Mouse (Mus musculus): Measurements from ENCODE around the gene Zbtb21. TPM values are rescaled to one million over a fixed set of nuclear protein-coding genes. Genes with fewer than 3 reads are reported as not detected.

Zbtb21 gene
- total RNA-seq, 1 experiment = 29.6 TPM

GRCm38 (mm10) chr16:97935815-97936214, 26.6 kb downstream of the Zbtb21 start:
- Histone ChIP-seq H3K36me3 (ENCODE audit: control insufficient read depth, insufficient read depth, low read length, poor library complexity, severe bottlenecking) (no peaks in the 10 kb centered on the region), H3K27ac (ENCODE audit: insufficient read depth, low read depth, low read length, poor library complexity, severe bottlenecking) (no peak overlapping the region), H3K4me1 (ENCODE audit: control insufficient read depth in 2 of 2, insufficient read depth in 2 of 2, low read length in 2 of 2, poor library complexity in 1 of 2) (peaks cover 1 to 2% of the 10 kb centered on the region in 2 experiments; a peak in 1 of 4 replicates), H3K9ac (ENCODE audit: insufficient read depth, low read depth, low read length, poor library complexity, severe bottlenecking) (no peak overlapping the region), H3K4me3 (ENCODE audit: insufficient read depth in 1 of 2, low read depth in 1 of 2, low read length in 2 of 2, poor library complexity in 1 of 2, severe bottlenecking in 1 of 2) (no peak overlapping the region), H3K9me3 (ENCODE audit: control insufficient read depth, insufficient read depth, low read depth, low read length) (no peaks in the 10 kb centered on the region)
- in situ Hi-C loops (cut with MboI; ENCODE audit: low sequenced_read_pairs in 2 of 2, unreplicated experiment in 2 of 2) = no loop called here
- TF ChIP-seq MAFK (IDR thresholded peaks at IDR 0.05; ENCODE audit: insufficient read depth, low read depth, low read length) = no peak
- no peak for TF ChIP-seq ZC3H11A (IDR thresholded peaks at IDR 0.05; ENCODE audit: borderline replicate concordance, low read depth, low read length)
- DNase-seq (ENCODE audit: low read depth, low spot score) = no peak

- Histone ChIP-seq H3K27ac (ENCODE audit: insufficient read depth, low read depth, low read length, poor library complexity, severe bottlenecking) (no peak overlapping the region), H3K9ac (ENCODE audit: insufficient read depth, low read depth, low read length, poor library complexity, severe bottlenecking) (no peak overlapping the region), H3K4me3 (ENCODE audit: insufficient read depth in 1 of 2, low read depth in 1 of 2, low read length in 2 of 2, poor library complexity in 1 of 2, severe bottlenecking in 1 of 2) (no peak overlapping the region), H3K4me1 (ENCODE audit: control insufficient read depth in 2 of 2, insufficient read depth in 2 of 2, low read length in 2 of 2, poor library complexity in 1 of 2) (no peaks in the 10 kb centered on the region), H3K36me3 (ENCODE audit: control insufficient read depth, insufficient read depth, low read length, poor library complexity, severe bottlenecking) (no peaks in the 10 kb centered on the region), H3K9me3 (ENCODE audit: control insufficient read depth, insufficient read depth, low read depth, low read length) (no peaks in the 10 kb centered on the region)
- TF ChIP-seq MAFK (IDR thresholded peaks at IDR 0.05; ENCODE audit: insufficient read depth, low read depth, low read length) (no peak), CHD2 (IDR thresholded peaks at IDR 0.05; ENCODE audit: low read depth, low read length) (no peak), HCFC1 (IDR thresholded peaks at IDR 0.05; ENCODE audit: borderline replicate concordance, insufficient read depth, low read length) (no peak), ZC3H11A (IDR thresholded peaks at IDR 0.05; ENCODE audit: borderline replicate concordance, low read depth, low read length) (no peak), ZNF384 (IDR thresholded peaks at IDR 0.05; ENCODE audit: low read depth, low read length) (no peak)
- DNase-seq (ENCODE audit: low read depth, low spot score) = no peak
- in situ Hi-C loops (cut with MboI; ENCODE audit: low sequenced_read_pairs in 2 of 2, unreplicated experiment in 2 of 2) = no loop called here
These were observed 32.2 kb downstream of the Zbtb21 start for GRCm38 (mm10) chr16:97930231-97930630.

GRCm38 (mm10) chr16:97929520-97929919, 32.9 kb downstream of the Zbtb21 start:
- TF ChIP-seq ZNF384 (IDR thresholded peaks at IDR 0.05; ENCODE audit: low read depth, low read length) (no peak), MAFK (IDR thresholded peaks at IDR 0.05; ENCODE audit: insufficient read depth, low read depth, low read length) (no peak), ZC3H11A (IDR thresholded peaks at IDR 0.05; ENCODE audit: borderline replicate concordance, low read depth, low read length) (no peak), HCFC1 (IDR thresholded peaks at IDR 0.05; ENCODE audit: borderline replicate concordance, insufficient read depth, low read length) (no peak), CHD2 (IDR thresholded peaks at IDR 0.05; ENCODE audit: low read depth, low read length) (no peak)
- H3K4me3 ChIP-seq (ENCODE audit: insufficient read depth in 1 of 2, low read depth in 1 of 2, low read length in 2 of 2, poor library complexity in 1 of 2, severe bottlenecking in 1 of 2) = no peak overlapping the region
- in situ Hi-C loops (cut with MboI; ENCODE audit: low sequenced_read_pairs in 2 of 2, unreplicated experiment in 2 of 2) = no loop called here
- H3K4me1 ChIP-seq (ENCODE audit: control insufficient read depth in 2 of 2, insufficient read depth in 2 of 2, low read length in 2 of 2, poor library complexity in 1 of 2) = no peaks in the 10 kb centered on the region
- DNase-seq (ENCODE audit: low read depth, low spot score) = no peak
- no peak overlapping the region for H3K27ac ChIP-seq (ENCODE audit: insufficient read depth, low read depth, low read length, poor library complexity, severe bottlenecking)
- no peaks in the 10 kb centered on the region for H3K36me3 ChIP-seq (ENCODE audit: control insufficient read depth, insufficient read depth, low read length, poor library complexity, severe bottlenecking)
- H3K9ac ChIP-seq (ENCODE audit: insufficient read depth, low read depth, low read length, poor library complexity, severe bottlenecking) = no peak overlapping the region
- H3K9me3 ChIP-seq (ENCODE audit: control insufficient read depth, insufficient read depth, low read depth, low read length) = no peaks in the 10 kb centered on the region

- no peaks in the 10 kb centered on the region for H3K36me3 ChIP-seq (ENCODE audit: control insufficient read depth, insufficient read depth, low read length, poor library complexity, severe bottlenecking)
- no peak overlapping the region for H3K4me3 ChIP-seq (ENCODE audit: insufficient read depth in 1 of 2, low read depth in 1 of 2, low read length in 2 of 2, poor library complexity in 1 of 2, severe bottlenecking in 1 of 2)
- H3K27ac ChIP-seq (ENCODE audit: insufficient read depth, low read depth, low read length, poor library complexity, severe bottlenecking) = no peak overlapping the region
- H3K9ac ChIP-seq (ENCODE audit: insufficient read depth, low read depth, low read length, poor library complexity, severe bottlenecking) = no peak overlapping the region
- H3K9me3 ChIP-seq (ENCODE audit: control insufficient read depth, insufficient read depth, low read depth, low read length) = no peaks in the 10 kb centered on the region
- peaks cover 0 to 5% of the 10 kb centered on the region in 2 experiments; a peak in 1 of 4 replicates for H3K4me1 ChIP-seq (ENCODE audit: control insufficient read depth in 2 of 2, insufficient read depth in 2 of 2, low read length in 2 of 2, poor library complexity in 1 of 2)
- no peak for DNase-seq (ENCODE audit: low read depth, low spot score)
- in situ Hi-C loops (cut with MboI; ENCODE audit: low sequenced_read_pairs in 2 of 2, unreplicated experiment in 2 of 2) = no loop called here
- no peak for TF ChIP-seq MAFK (IDR thresholded peaks at IDR 0.05; ENCODE audit: insufficient read depth, low read depth, low read length)
- TF ChIP-seq CHD2 (IDR thresholded peaks at IDR 0.05; ENCODE audit: low read depth, low read length) = no peak
- no peak for TF ChIP-seq ZC3H11A (IDR thresholded peaks at IDR 0.05; ENCODE audit: borderline replicate concordance, low read depth, low read length)
- TF ChIP-seq ZNF384 (IDR thresholded peaks at IDR 0.05; ENCODE audit: low read depth, low read length) = no peak
- no peak for TF ChIP-seq HCFC1 (IDR thresholded peaks at IDR 0.05; ENCODE audit: borderline replicate concordance, insufficient read depth, low read length)
These were observed 35.0 kb downstream of the Zbtb21 start for GRCm38 (mm10) chr16:97927331-97927938.

- Histone ChIP-seq H3K27ac (ENCODE audit: insufficient read depth, low read depth, low read length, poor library complexity, severe bottlenecking) (no peak overlapping the region), H3K9ac (ENCODE audit: insufficient read depth, low read depth, low read length, poor library complexity, severe bottlenecking) (no peak overlapping the region), H3K36me3 (ENCODE audit: control insufficient read depth, insufficient read depth, low read length, poor library complexity, severe bottlenecking) (no peaks in the 10 kb centered on the region), H3K4me3 (ENCODE audit: insufficient read depth in 1 of 2, low read depth in 1 of 2, low read length in 2 of 2, poor library complexity in 1 of 2, severe bottlenecking in 1 of 2) (no peak overlapping the region), H3K4me1 (ENCODE audit: control insufficient read depth in 2 of 2, insufficient read depth in 2 of 2, low read length in 2 of 2, poor library complexity in 1 of 2) (peaks cover 0 to 5% of the 10 kb centered on the region in 2 experiments; a peak in 1 of 4 replicates), H3K9me3 (ENCODE audit: control insufficient read depth, insufficient read depth, low read depth, low read length) (no peaks in the 10 kb centered on the region)
- in situ Hi-C loops (cut with MboI; ENCODE audit: low sequenced_read_pairs in 2 of 2, unreplicated experiment in 2 of 2) = no loop called here
- TF ChIP-seq ZNF384 (IDR thresholded peaks at IDR 0.05; ENCODE audit: low read depth, low read length) = no peak
- no peak for TF ChIP-seq MAFK (IDR thresholded peaks at IDR 0.05; ENCODE audit: insufficient read depth, low read depth, low read length)
- no peak for TF ChIP-seq ZC3H11A (IDR thresholded peaks at IDR 0.05; ENCODE audit: borderline replicate concordance, low read depth, low read length)
- no peak for TF ChIP-seq HCFC1 (IDR thresholded peaks at IDR 0.05; ENCODE audit: borderline replicate concordance, insufficient read depth, low read length)
- no peak for DNase-seq (ENCODE audit: low read depth, low spot score)
These were observed 36.0 kb downstream of the Zbtb21 start for GRCm38 (mm10) chr16:97926381-97926780.

Data from ES-E14 (cell line).